Mouse (Mus musculus) brain, embryonic 14.5 days (tissue): Measurements from ENCODE around the gene Sntb2. TPM values are rescaled to one million over a fixed set of nuclear protein-coding genes. Genes with fewer than 3 reads are reported as not detected.
"Not testable (repeated sequence)": the region's sequence is repeated elsewhere in the genome, so short reads cannot be mapped to it uniquely, and the experiment has no call there.

ENCODE experiments used
- DNase-seq: peaks from one replicate; pipeline ENCODE4 v3.0.0-alpha.2; 2011; ENCODE audit warnings: low read depth
- CTCF ChIP-seq: fragments of 200-500 bp; IDR thresholded peaks from 2 replicates; pipeline ENCODE4 v1.5.1; 2012; ENCODE audit warnings: inconsistent platforms, mild to moderate bottlenecking, moderate library complexity, borderline replicate concordance; ENCODE audit not compliant: insufficient read depth, insufficient read length; ENCODE audit errors: extremely low read depth
- POLR2A ChIP-seq: fragments of 200-500 bp; IDR thresholded peaks from 2 replicates; pipeline ENCODE4 v1.6.1; 2012; ENCODE audit warnings: mild to moderate bottlenecking, inconsistent platforms, borderline replicate concordance; ENCODE audit not compliant: poor library complexity, insufficient read depth, insufficient read length, severe bottlenecking; ENCODE audit errors: extremely low read depth
- polyA plus RNA-seq: library from polyadenylated mRNA; depleted of rRNA; stranded (reverse); fragments of >200 nt; gene quantifications from 2 replicates; pipeline ENCODE4 v1.2.3, GENCODE M21; 2012

The Sntb2 gene
- polyA plus RNA-seq, 1 experiment = 5.7 TPM

DNA sequence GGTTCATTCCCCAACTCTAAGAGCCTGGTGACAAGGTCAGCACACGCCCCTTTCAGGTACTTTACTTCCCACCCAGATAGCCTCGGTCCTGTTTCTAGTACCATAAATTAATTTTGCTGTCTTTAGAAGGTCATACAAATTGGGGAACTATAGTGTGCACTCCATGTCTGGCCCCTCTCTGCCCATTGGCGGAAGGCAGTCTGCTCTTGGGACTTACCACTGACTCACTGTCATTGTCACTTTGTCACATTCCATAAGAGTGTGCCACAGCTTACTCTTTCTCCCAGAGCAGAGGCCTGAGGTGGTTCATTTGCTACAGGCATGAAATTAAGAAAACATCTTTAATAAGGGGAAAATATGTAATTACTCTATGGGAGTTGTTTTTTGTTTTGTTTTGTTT lies 22.7 kb downstream of the Sntb2 start:
- TF ChIP-seq CTCF (no peak), POLR2A (no peak)
- no peak for DNase-seq

DNA sequence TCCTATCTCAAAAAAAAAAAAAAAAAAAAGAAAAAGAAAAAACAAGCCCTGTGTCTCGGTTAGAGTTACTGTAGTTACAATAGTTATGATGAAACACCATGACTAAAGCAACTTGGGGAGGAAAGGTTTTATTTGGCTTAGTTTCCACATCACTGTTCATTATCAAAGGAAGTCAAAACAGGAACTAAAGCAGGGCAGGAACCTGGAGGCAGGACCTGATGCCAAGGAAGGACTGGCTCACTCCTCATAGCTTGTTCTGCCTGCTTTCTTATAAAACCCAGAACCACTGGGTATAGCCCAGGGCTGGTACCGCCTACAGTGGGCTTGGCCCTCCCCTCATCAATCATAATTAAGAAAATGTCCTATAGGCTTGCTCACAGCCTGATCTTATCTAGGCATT lies 24.1 kb downstream of the Sntb2 start:
- TF ChIP-seq POLR2A = no peak
- no peak for TF ChIP-seq CTCF

DNA sequence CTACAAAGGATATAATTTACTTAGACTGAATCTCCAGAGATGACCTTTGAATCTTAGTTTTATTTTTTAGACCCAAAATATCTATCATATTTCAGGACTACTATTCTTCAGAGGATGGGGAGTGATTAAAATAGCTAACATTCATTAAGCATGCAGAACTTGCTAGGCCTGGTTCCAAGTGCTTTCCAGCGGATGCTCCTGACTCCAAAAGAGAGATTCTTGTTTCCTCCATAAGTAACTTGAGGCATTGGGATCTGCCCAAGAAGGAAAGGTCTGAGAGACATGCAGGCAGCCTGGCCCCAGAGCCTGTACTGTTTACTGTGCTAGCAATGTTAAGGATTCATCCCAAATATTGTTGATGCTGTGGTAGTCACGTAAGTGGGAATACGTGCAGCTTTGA lies 26.8 kb downstream of the Sntb2 start:
- DNase-seq = no peak
- TF ChIP-seq CTCF = no peak
- TF ChIP-seq POLR2A = no peak

More for the DNA sequence above, 24.1 kb downstream of the Sntb2 start:
- no peak for DNase-seq

DNA sequence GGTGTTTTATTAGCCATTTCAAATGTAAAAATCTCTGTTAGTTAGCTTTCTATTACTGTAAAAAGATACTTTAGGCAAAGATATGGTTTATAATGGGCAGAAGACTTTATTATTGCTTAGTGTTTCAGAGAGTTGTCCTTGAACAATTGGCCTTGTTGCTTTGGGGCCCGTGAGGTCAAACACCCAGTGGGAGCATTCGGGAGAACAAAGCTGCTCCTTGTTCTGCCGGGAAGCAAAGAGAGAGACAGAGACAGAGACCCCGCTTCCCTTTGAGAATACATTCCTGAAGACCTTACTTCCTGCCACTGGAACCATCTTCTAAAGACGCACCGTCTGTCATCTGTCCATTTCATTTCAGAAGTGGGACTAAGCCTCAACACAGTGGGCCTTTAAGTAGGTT lies 27.8 kb downstream of the Sntb2 start:
- no peak for DNase-seq
- TF ChIP-seq CTCF = no peak
- TF ChIP-seq POLR2A = no peak

DNA sequence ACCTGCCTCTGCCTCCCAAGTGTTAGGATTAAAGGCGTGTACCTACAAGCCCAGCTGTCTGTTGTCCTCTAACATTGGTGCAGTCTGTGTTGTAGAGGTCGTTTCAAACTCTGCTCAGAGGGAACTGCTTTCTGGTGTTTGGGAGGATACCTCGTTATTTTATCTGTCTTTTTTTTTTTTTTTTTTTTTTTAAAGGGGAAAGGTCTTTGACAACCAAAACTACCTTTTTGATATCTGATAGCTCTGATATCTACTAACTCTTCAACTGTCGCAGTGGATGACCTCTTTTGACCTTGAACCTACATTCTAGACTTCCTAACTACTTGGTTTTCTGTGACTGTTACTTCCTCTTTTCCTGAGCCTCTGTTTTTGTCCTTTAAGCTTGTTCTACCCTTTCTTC lies 29.0 kb downstream of the Sntb2 start:
- TF ChIP-seq POLR2A (no peak), CTCF (no peak)
- no peak for DNase-seq

- DNase-seq = no peak
- no peak for TF ChIP-seq POLR2A
- no peak for TF ChIP-seq CTCF
These were observed 34.4 kb downstream of the Sntb2 start for GRCm38 (mm10) chr8:106969964-106970363.

- no peak for TF ChIP-seq POLR2A
- TF ChIP-seq CTCF = no peak
These were observed 36.4 kb downstream of the Sntb2 start for GRCm38 (mm10) chr8:106971916-106972315.

GRCm38 (mm10) chr8:106972538-106973264 lies 37.2 kb downstream of the Sntb2 start:
- TF ChIP-seq POLR2A (no peak), CTCF (no peak)
- no peak for DNase-seq

More at GRCm38 (mm10) chr8:106971916-106972315, 36.4 kb downstream of the Sntb2 start:
- DNase-seq = no peak

GRCm38 (mm10) chr8:106973526-106973925 lies 38.0 kb downstream of the Sntb2 start:
- DNase-seq = not testable (repeated sequence)

- no peak for TF ChIP-seq POLR2A
- no peak for TF ChIP-seq CTCF
- DNase-seq = no peak
These were observed 39.2 kb downstream of the Sntb2 start for GRCm38 (mm10) chr8:106974754-106975153.

GRCm38 (mm10) chr8:106975764-106976163 lies 40.2 kb downstream of the Sntb2 start:
- no peak for TF ChIP-seq POLR2A
- no peak for TF ChIP-seq CTCF
- no peak for DNase-seq

- TF ChIP-seq CTCF (no peak), POLR2A (no peak)
- DNase-seq = no peak
These were observed 40.9 kb downstream of the Sntb2 start for GRCm38 (mm10) chr8:106976436-106976835.

DNA sequence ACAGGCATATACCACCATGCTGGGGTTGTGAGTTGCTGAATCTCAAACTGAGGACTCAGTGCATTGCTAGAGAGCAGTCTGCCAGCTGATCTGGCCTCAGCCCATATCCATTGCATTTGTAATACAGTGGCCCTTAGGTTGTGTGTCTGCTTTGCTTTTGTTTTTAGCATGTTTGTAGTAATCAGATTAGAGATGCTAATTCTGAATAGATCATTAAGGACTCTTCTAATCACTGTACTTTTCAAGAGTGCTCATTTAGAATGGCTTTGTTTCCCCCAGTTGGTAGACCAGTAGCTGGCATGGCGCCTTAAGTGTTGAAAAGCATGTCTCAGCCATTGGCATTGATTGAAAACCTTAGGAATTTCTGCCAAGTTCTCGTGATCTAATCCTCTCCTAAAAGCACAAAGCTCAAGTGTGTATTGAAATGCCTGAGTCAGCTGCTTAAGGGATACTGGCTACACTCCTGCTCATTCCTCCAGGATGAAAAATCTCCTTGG lies 43.3 kb downstream of the Sntb2 start:
- peak; percentile 97 for DNase-seq
- TF ChIP-seq POLR2A (no peak), CTCF (no peak)

- peak; percentile 88 for DNase-seq
- TF ChIP-seq POLR2A = no peak
These were observed 49.9 kb downstream of the Sntb2 start for GRCm38 (mm10) chr8:106985404-106985821.
